Mouse (Mus musculus): ENCODE results near the gene Pdzd2. TPM values are rescaled to one million over a fixed set of nuclear protein-coding genes. Genes with fewer than 3 reads are reported as not detected.

The Pdzd2 gene
- polyA plus RNA-seq, 1 experiment from 2014 or later: 4.7 TPM

DNA sequence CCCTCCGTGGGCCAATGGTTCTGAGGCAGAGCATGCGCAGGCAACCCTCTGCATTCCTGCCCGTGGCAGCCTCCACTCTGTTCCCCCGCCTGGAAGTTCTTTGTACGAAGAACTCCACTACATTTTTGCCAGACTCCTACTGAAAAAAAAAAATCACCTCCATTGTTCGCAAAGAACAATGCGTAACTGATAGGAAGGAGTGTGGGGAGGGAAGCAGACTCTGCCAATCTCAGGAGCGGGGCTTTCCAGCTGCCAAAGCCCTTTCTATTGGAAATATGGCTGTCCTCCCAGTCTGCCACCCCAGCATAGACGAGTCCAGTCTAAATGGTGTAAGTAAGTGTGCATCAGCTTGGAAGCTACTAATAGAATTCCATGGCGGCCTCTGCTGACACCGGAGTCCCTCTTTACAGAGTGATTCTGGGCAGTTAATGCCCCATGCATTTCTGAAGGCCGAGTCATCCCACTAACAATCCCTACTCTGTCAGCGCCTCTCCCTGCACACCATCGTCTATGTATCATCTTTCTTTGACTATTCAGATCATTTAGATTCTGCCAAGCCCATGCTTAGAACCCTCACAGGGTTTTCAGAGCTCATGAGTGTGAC lies 221.3 kb downstream of the Pdzd2 start:
- Histone ChIP-seq H3K4me1 (peaks cover 40% of the 10 kb centered on the region), H3K4me3 (no peak overlapping the region), H3K27ac (peak overlapping the region; percentile 51), H3K27me3 (ENCODE audit: poor library complexity, severe bottlenecking) (no peaks in the 10 kb centered on the region), H3K9me3 (no peaks in the 10 kb centered on the region), H3K36me3 (replicated peaks) (no peaks in the 10 kb centered on the region)
- 72% methylated on average over 14 of the region's 14 CpGs for WGBS
- no peak for DNase-seq (ENCODE audit: extremely low spot score, low spot score)

DNA sequence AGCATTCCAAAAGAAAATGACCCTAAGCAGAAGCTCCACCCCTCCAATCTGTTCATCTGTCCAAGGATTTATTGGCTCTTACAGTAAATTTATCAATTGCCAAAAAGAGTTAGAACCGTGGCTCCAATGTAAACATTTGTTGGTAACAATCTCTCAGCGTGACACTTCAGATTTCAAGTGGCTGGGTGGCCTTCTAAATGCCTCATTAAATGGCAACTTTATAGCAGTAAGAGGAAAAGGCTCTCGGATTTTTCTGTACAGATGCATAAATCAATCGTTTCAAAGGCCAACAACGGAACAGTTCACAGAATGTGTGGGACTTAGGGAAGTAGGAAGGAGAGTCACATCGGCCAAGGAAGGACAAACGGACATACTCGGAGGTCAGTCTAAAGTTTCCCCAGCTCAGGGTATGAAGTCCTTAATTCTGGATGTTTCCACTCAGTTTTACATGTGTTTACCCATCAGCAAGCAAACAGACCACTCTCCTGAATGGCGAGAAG lies 222.4 kb downstream of the Pdzd2 start:
- Histone ChIP-seq H3K27me3 (ENCODE audit: poor library complexity, severe bottlenecking) (no peaks in the 10 kb centered on the region), H3K27ac (no peak overlapping the region), H3K36me3 (replicated peaks) (no peaks in the 10 kb centered on the region), H3K4me1 (peaks cover 40% of the 10 kb centered on the region), H3K4me3 (no peak overlapping the region), H3K9me3 (no peaks in the 10 kb centered on the region)
- WGBS: 90% methylated on average over 9 of the region's 9 CpGs
- DNase-seq (ENCODE audit: extremely low spot score, low spot score): no peak

DNA sequence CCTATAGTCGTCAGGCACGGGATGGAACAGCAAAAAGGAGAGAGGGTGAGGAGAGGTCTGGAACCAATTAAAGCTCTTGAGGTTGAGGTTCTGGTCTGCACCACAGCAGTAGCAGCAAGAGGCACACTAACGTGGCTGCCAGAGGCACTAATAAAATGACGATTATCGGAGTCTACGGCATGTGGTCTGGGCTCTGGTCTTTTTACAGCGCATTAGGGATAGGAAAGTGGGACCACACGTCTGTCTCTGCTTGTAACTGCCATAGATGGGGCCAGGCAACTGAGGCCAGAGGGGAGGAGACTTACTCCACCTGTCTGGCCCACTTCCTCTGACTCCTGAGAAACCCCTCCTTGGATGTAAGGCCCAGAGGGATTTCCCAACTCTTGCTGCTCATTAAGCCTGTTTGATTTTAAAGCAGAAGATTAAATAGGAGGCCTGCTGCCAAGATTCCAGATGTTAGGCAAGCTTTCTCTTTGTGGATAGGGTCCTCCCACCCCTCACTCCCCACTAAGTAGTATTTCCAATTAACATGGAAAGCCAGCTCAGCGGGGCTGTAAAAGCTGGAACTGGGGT lies 224.4 kb downstream of the Pdzd2 start:
- no peak for DNase-seq (ENCODE audit: extremely low spot score, low spot score)
- Histone ChIP-seq H3K36me3 (replicated peaks) (no peaks in the 10 kb centered on the region), H3K27ac (peak overlapping the region; percentile 37; the same call in 1 of the 2 replicates), H3K4me1 (peaks cover 36% of the 10 kb centered on the region), H3K27me3 (ENCODE audit: poor library complexity, severe bottlenecking) (no peaks in the 10 kb centered on the region), H3K9me3 (no peaks in the 10 kb centered on the region), H3K4me3 (no peak overlapping the region)
- 60% methylated on average over 9 of the region's 9 CpGs for WGBS

DNA sequence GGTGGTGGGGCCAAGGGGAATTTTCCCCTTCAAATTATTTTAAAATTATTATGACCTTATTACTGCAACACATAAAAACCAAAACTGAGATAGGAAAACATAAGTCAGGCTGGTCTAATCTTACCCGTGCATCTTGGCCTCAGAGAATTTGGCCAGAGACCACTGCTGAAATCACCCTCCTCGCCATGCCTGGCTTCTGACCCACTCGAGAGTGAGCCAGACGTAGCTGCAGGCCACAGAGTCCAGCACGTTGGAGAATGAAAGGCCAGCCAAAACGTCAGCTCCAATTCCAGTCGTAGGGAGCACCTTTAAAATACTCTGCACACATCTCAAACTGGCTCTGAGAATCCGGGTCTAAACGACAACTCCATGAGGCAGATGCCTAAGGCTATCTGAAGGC lies 226.2 kb downstream of the Pdzd2 start:
- no peak overlapping the region for H3K27ac ChIP-seq
- H3K4me1 ChIP-seq: peaks cover 26% of the 10 kb centered on the region
- H3K27me3 ChIP-seq (ENCODE audit: poor library complexity, severe bottlenecking): no peaks in the 10 kb centered on the region
- no peaks in the 10 kb centered on the region for H3K9me3 ChIP-seq
- H3K36me3 ChIP-seq (replicated peaks): no peaks in the 10 kb centered on the region
- DNase-seq (ENCODE audit: extremely low spot score, low spot score): no peak
- WGBS: 76% methylated on average over 9 of the region's 9 CpGs
- H3K4me3 ChIP-seq: no peak overlapping the region

DNA sequence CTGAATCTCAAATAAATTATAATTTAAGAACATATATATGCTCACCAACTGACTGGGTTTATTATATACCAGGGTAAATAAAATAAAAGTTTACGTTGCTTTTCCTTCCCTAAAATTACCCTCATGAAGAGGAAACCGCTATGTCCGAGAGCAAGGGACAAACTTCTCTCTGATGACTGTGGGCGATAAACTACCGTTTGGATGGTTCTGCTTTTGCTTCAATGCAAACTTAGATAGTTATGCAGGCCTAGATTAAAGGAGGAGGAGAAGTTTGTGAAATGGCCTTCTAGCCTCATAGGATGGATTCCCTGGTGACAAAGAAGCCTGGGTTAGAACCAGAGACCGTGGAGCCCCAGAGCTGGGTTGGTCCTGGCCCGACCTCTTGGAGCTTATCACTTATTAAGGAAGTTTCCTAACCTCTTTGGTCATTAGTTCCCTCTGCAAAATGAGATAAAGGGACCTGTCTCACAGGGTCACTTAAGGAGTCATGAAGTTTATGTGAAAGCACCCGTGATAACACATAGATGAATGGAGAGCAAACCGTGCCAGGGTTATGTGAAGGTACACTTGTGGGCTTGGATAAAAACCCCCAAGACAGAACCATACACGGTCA lies 230.9 kb downstream of the Pdzd2 start:
- no peaks in the 10 kb centered on the region for H3K36me3 ChIP-seq (replicated peaks)
- no peak overlapping the region for H3K27ac ChIP-seq
- peaks cover 16% of the 10 kb centered on the region for H3K4me1 ChIP-seq
- WGBS: 93% methylated on average over 10 of the region's 10 CpGs
- no peaks in the 10 kb centered on the region for H3K9me3 ChIP-seq
- no peaks in the 10 kb centered on the region for H3K27me3 ChIP-seq (ENCODE audit: poor library complexity, severe bottlenecking)
- no peak for DNase-seq (ENCODE audit: extremely low spot score, low spot score)
- no peak overlapping the region for H3K4me3 ChIP-seq

DNA sequence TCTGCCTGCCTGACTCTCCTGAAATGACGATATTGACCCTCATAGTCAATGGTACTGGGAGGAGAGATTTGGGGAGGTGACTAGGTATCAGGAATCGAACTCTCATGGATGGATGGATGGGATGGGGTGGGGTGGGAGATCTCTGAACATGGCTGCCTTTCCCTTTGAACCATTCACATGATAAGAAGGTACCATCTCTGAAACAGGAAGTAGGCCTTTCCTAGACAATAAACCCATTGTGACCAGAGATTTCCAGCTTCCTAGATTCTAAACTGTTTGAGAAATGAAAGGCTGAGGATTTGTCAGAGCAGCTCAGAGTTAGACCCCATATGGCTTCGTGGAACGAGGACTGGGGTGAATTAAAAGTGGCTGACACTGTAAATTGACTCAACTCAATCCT lies 232.2 kb downstream of the Pdzd2 start:
- 83% methylated on average over 4 of the region's 4 CpGs for WGBS
- Histone ChIP-seq H3K36me3 (replicated peaks) (no peaks in the 10 kb centered on the region), H3K9me3 (no peaks in the 10 kb centered on the region), H3K27me3 (ENCODE audit: poor library complexity, severe bottlenecking) (no peaks in the 10 kb centered on the region), H3K4me1 (peaks cover 16% of the 10 kb centered on the region), H3K4me3 (no peak overlapping the region), H3K27ac (no peak overlapping the region)
- DNase-seq (ENCODE audit: extremely low spot score, low spot score): no peak

DNA sequence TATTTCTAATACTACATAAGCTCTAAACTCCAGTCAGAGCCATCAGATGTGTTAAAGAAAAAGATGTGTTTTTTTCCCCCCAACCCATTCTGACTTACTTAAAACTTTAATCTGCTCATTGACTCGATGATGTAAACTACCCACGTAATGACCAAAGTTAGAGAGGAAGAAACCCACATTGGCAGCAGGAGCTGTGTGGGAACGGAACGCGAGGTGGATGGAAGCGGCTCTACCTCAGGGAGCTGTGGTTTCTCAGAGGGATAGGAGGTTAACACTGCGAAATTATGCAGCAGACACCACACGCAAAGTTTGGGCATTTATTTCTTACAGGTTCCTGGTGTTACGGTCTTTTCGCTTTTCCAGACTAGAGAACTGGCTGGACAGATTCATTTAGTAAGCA lies 233.2 kb downstream of the Pdzd2 start:
- Histone ChIP-seq H3K36me3 (replicated peaks) (no peaks in the 10 kb centered on the region), H3K4me3 (no peak overlapping the region), H3K27ac (no peak overlapping the region), H3K27me3 (ENCODE audit: poor library complexity, severe bottlenecking) (no peaks in the 10 kb centered on the region), H3K9me3 (no peaks in the 10 kb centered on the region), H3K4me1 (peaks cover 23% of the 10 kb centered on the region)
- DNase-seq (ENCODE audit: extremely low spot score, low spot score): no peak
- 89% methylated on average over 10 of the region's 10 CpGs for WGBS

DNA sequence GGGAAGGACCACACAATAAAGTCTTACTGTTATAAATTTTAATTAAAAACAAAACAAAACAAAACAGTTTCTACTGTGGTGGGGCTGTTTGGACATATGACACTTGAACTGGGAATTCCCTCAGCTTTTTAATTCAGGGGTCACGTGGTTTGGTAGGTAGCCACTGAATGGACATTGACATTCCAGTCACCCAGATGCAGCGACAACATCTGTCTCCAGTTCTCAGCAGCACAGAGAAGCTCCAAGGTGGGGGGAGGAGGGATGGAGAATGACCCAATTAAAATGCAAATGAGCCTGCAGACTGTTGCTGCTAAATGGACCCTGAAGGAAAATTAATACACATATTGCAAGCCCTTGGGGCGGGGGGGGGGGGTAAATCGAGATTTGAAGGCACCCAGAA lies 233.6 kb downstream of the Pdzd2 start:
- DNase-seq (ENCODE audit: extremely low spot score, low spot score): no peak
- WGBS: 54% methylated on average over 4 of the region's 4 CpGs
- Histone ChIP-seq H3K9me3 (no peaks in the 10 kb centered on the region), H3K27ac (no peak overlapping the region), H3K4me1 (peaks cover 27% of the 10 kb centered on the region), H3K4me3 (no peak overlapping the region), H3K36me3 (replicated peaks) (no peaks in the 10 kb centered on the region), H3K27me3 (ENCODE audit: poor library complexity, severe bottlenecking) (no peaks in the 10 kb centered on the region)

DNA sequence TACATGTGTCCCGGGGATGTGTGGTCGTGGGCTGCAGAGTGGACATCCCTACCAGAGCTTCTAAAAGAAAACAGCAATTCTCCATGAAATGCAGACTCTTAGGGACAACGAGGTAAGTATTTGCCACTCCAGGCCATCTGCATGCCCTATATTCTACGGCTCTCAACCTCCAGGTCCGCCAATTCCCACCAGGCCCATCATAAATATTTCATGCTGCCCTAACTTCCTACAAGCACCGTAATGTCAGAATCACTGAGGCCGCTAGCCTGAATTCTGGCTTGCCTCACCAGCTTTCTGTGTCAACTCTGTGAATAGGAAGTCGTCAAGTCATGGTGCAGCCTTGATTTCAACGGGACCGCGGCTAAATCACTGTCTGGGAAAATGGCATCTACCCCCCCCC lies 234.2 kb downstream of the Pdzd2 start:
- no peak overlapping the region for H3K27ac ChIP-seq

DNA sequence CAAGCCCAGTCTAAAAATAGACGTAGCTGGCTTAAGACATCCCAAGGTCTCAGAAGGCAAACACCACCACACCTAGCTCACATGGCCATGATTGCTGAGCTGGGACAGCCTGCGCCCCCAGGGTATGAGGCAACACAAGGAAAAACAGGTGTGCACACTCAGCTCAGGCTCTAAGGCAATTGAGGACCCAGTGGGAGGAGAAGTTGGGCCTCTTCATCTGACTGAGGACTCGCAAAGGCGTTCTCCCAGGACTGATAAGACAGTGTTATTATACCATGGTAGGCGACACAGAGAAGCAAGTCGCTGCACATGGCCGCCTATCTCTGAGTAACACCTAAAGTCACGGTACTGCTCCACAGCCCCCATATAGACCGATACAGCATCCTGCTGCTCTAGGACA lies 235.8 kb downstream of the Pdzd2 start:
- no peaks in the 10 kb centered on the region for H3K9me3 ChIP-seq
- no peak overlapping the region for H3K27ac ChIP-seq
- 89% methylated on average over 9 of the region's 9 CpGs for WGBS
- no peak for DNase-seq (ENCODE audit: extremely low spot score, low spot score)
- no peaks in the 10 kb centered on the region for H3K36me3 ChIP-seq (replicated peaks)
- H3K27me3 ChIP-seq (ENCODE audit: poor library complexity, severe bottlenecking): no peaks in the 10 kb centered on the region
- no peak overlapping the region for H3K4me3 ChIP-seq
- H3K4me1 ChIP-seq: peaks cover 34% of the 10 kb centered on the region

More for the DNA sequence above, 234.2 kb downstream of the Pdzd2 start:
- no peak for DNase-seq (ENCODE audit: extremely low spot score, low spot score)
- peaks cover 31% of the 10 kb centered on the region for H3K4me1 ChIP-seq
- no peaks in the 10 kb centered on the region for H3K36me3 ChIP-seq (replicated peaks)
- WGBS: 90% methylated on average over 11 of the region's 11 CpGs
- no peaks in the 10 kb centered on the region for H3K27me3 ChIP-seq (ENCODE audit: poor library complexity, severe bottlenecking)
- no peak overlapping the region for H3K4me3 ChIP-seq
- no peaks in the 10 kb centered on the region for H3K9me3 ChIP-seq

DNA sequence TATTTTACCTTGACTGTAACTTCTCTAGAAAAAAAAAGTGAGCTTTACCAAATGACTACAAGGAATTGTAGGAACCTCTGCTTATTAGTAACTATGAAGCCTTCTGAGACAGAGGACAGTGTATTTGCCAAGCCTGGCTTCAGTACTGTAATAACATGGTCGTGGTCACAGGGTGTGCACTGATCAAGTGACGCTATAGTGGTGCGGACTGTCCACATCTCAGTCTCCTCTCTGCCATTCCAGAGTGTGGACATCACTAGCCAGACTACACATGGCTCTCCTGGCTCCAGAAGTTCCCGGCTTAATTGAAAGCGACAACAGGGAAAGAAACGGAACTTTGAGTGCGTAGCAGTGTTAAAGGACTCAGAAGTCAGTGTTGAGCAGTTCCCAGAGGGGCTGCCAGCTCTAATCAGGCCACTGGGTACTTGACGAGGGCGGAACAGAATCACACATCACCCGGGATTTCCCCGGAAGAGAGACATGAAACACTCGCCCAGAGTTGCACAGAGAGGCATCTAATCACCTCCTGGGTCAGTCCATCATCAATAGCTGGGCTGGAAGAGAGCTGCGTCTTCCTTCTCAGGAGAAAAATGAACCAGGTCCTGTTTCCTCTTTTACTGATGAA lies 237.7 kb downstream of the Pdzd2 start:
- 71% methylated on average over 13 of the region's 13 CpGs for WGBS
- no peak overlapping the region for H3K27ac ChIP-seq
- no peaks in the 10 kb centered on the region for H3K9me3 ChIP-seq
- peaks cover 34% of the 10 kb centered on the region for H3K4me1 ChIP-seq
- H3K27me3 ChIP-seq (ENCODE audit: poor library complexity, severe bottlenecking): no peaks in the 10 kb centered on the region
- H3K36me3 ChIP-seq (replicated peaks): no peaks in the 10 kb centered on the region
- no peak overlapping the region for H3K4me3 ChIP-seq
- no peak for DNase-seq (ENCODE audit: extremely low spot score, low spot score)

DNA sequence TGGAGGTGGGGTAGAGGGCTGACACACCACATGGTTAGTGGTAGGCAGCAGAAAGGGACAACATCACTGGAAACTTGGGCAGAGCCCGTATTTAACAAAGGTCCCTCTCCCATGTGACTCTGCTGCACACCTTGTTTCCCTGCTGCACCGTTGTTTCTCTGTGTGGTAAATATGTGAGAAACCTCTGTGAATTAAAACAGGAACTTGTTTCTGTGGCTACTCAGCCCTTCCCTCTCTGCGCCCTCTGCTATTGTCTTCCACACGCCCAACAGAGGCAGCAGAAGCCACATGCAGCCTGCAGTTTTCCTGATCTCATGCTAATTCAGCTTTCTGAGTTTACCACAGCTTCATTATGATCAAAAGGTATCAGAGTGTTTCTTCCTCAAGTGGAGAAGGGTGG lies 239.1 kb downstream of the Pdzd2 start:
- H3K27ac ChIP-seq: peak overlapping the region; percentile 40; the same call in 1 of the 2 replicates
- no peak overlapping the region for H3K4me3 ChIP-seq
- no peak for DNase-seq (ENCODE audit: extremely low spot score, low spot score)
- H3K27me3 ChIP-seq (ENCODE audit: poor library complexity, severe bottlenecking): no peaks in the 10 kb centered on the region
- peaks cover 25% of the 10 kb centered on the region for H3K4me1 ChIP-seq
- H3K36me3 ChIP-seq (replicated peaks): no peaks in the 10 kb centered on the region
- WGBS: 65% methylated on average over 4 of the region's 4 CpGs
- H3K9me3 ChIP-seq: no peaks in the 10 kb centered on the region

DNA sequence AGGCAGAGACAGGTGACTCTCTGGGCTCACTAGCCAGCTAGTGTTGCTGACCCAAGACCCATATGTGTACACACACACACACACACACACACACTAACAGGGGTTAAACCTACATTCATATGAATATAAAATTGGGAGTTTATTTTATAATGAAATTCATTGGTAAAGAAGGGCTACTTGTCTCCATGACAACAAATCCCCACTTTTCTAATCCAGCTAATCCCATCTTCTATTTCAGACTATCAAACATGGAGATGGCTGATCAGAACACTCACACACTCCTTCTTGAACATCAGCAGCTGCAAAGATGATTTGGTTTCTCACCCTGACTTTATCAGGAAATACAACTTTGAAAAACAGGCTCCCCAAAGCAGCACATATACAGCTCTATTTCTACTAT lies 245.6 kb downstream of the Pdzd2 start:
- Histone ChIP-seq H3K4me1 (peaks cover 18% of the 10 kb centered on the region), H3K27ac (no peak overlapping the region), H3K27me3 (ENCODE audit: poor library complexity, severe bottlenecking) (no peaks in the 10 kb centered on the region), H3K4me3 (no peak overlapping the region), H3K36me3 (replicated peaks) (no peaks in the 10 kb centered on the region), H3K9me3 (no peaks in the 10 kb centered on the region)
- DNase-seq (ENCODE audit: extremely low spot score, low spot score): no peak

All from forebrain, embryonic 10.5 days (tissue).